Comparison of ENCODE assay signal across 23 mouse cellular contexts in the genomic region with DNA sequence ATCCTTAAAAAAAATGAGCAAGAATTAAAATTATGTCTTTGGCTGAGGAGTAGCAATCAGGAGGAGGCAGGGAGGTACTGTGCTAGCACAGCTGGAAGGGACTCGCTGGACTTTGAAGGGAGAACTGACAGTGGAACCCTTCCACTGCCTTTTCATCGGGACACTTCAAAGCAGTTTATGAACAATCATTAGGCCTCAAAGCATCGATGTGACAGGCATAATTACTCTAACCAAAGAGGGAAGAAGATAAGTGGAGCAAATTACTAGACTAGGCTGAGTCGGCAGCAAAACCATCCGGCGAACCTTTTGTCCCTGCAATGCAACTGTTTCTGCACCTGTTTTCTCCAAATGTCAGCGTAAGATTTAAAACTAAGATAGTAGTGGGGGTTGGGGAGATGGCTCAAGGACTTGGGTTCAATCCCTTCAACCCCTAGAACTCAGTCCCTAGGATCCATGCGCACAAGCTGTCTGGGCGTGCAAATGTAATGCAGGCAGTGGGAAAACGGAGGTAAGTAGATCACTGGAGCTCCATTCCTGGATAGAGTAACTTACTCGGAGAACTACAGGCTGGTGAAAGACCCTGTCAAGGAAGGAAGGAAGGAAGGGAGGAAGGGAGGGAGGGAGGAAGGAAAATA. TPM values are rescaled to one million over a fixed set of nuclear protein-coding genes. Genes with fewer than 3 reads are reported as not detected.
A peak's percentile ranks its signal among the peaks of the same experiment; 100 is the strongest.
DNase-seq lines count a peak whose midpoint lies in the region; ATAC-seq and TF ChIP-seq lines count a peak whose summit lies in the region.
"Had no signal": no experiment of that assay in that cellular context is flagged by ENCODE, and none has a peak within 500 bp of the region (broad histone marks: within the 10 kb centered on the region; RNA-seq: fewer than 3 reads in every experiment).

No protein-coding gene starts in this region.

- 30% methylated on average over 11 of the region's 11 CpGs for WGBS in forebrain, embryonic 13.5 days
- 56% methylated on average over 11 of the region's 11 CpGs for WGBS in forebrain, embryonic 10.5 days
- 32% methylated on average over 11 of the region's 11 CpGs for WGBS in forebrain, postnatal 0 days

- no peak overlapping the region for H3K9ac ChIP-seq in forebrain, embryonic 13.5 days
- H3K9ac ChIP-seq in forebrain, postnatal 0 days: no peak overlapping the region

- DNase-seq in forebrain, embryonic 10.5 days (ENCODE audit: extremely low spot score, low spot score): no peak
- peak; percentile 15 for DNase-seq in layer of hippocampus, adult 9-11 months
- no peak for DNase-seq in layer of hippocampus, adult 8-10 months (ENCODE audit: low spot score in 2 of 2)
- peak; percentile 41 for DNase-seq in forebrain, postnatal 0 days
- DNase-seq in thymus, postnatal 4 days: peak; percentile 25
- DNase-seq in spleen, adult 18-20 months: no peak
- DNase-seq: adrenal gland, postnatal 10 days; cerebellum, adult 11-12 months; cerebellum, postnatal 14 days; embryo, embryonic 11 days; gastrocnemius, postnatal 10 days; kidney, adult 2 months; kidney, postnatal 10 days; lung, adult 18-20 months; lung, postnatal 14 days had no signal

- no peak for TF ChIP-seq CTCF in forebrain, postnatal 0 days (IDR thresholded peaks at IDR 0.05; ENCODE audit: low read depth)

- 0 out of 2 replicates have a peak, but pooled peaks cover 6% of the 10 kb centered on the region for H3K4me1 ChIP-seq in forebrain, embryonic 13.5 days
- H3K4me1 ChIP-seq in forebrain, embryonic 10.5 days: peaks cover 11% of the 10 kb centered on the region
- H3K4me1 ChIP-seq in forebrain, postnatal 0 days (ENCODE audit: insufficient read depth): no peaks in the 10 kb centered on the region

- ATAC-seq in forebrain, embryonic 13.5 days: peak; percentile 74
- peak; percentile 74 for ATAC-seq in forebrain, postnatal 0 days
- ATAC-seq: activated CD4-positive, CD25-positive, alpha-beta regulatory T cell, adult 4 months; CD4-positive, CD25-positive, alpha-beta regulatory T cell, adult 4 months; hindbrain, postnatal 0 days had no signal

- H3K27me3 ChIP-seq in forebrain, embryonic 13.5 days: no peaks in the 10 kb centered on the region
- no peaks in the 10 kb centered on the region for H3K27me3 ChIP-seq in forebrain, embryonic 10.5 days (ENCODE audit: poor library complexity, severe bottlenecking)
- no peaks in the 10 kb centered on the region for H3K27me3 ChIP-seq in forebrain, postnatal 0 days (ENCODE audit: insufficient read depth, low read length)
- H3K27me3 ChIP-seq: heart, embryonic 15.5 days had no signal

- no peaks in the 10 kb centered on the region for H3K9me3 ChIP-seq in forebrain, embryonic 13.5 days (replicated peaks)
- H3K9me3 ChIP-seq in forebrain, embryonic 10.5 days: no peaks in the 10 kb centered on the region
- H3K9me3 ChIP-seq in forebrain, postnatal 0 days (ENCODE audit: low read length): no peaks in the 10 kb centered on the region
- H3K9me3 ChIP-seq: heart, embryonic 15.5 days; hindbrain, embryonic 10.5 days; limb, embryonic 10.5 days had no signal

- H3K4me3 ChIP-seq in forebrain, embryonic 13.5 days: no peak overlapping the region
- no peak overlapping the region for H3K4me3 ChIP-seq in forebrain, embryonic 10.5 days
- no peak overlapping the region for H3K4me3 ChIP-seq in forebrain, postnatal 0 days (ENCODE audit: low read depth, low read length)
- H3K4me3 ChIP-seq: heart, embryonic 15.5 days; hindbrain, embryonic 10.5 days; left cerebral cortex, adult 2 months; limb, embryonic 10.5 days had no signal

- H3K4me2 ChIP-seq in forebrain, embryonic 13.5 days: no peak overlapping the region
- H3K4me2 ChIP-seq in forebrain, postnatal 0 days (ENCODE audit: low read depth): no peak overlapping the region

- H3K36me3 ChIP-seq in forebrain, embryonic 13.5 days (ENCODE audit: poor library complexity, severe bottlenecking): no peaks in the 10 kb centered on the region
- no peaks in the 10 kb centered on the region for H3K36me3 ChIP-seq in forebrain, embryonic 10.5 days (replicated peaks)
- H3K36me3 ChIP-seq in forebrain, postnatal 0 days (ENCODE audit: insufficient read depth): no peaks in the 10 kb centered on the region
- H3K36me3 ChIP-seq: heart, embryonic 15.5 days; hindbrain, embryonic 10.5 days; limb, embryonic 10.5 days had no signal

- H3K27ac ChIP-seq in forebrain, embryonic 13.5 days: no peak overlapping the region
- H3K27ac ChIP-seq in forebrain, embryonic 10.5 days: no peak overlapping the region
- H3K27ac ChIP-seq in forebrain, postnatal 0 days (ENCODE audit: low read depth, low read length): peak overlapping the region; percentile 1; the same call in 1 of the 2 replicates
- H3K27ac ChIP-seq: hindbrain, embryonic 10.5 days; hindbrain, postnatal 0 days; left cerebral cortex, adult 2 months; limb, embryonic 10.5 days had no signal

RNA-seq across cellular contexts. Expression of a gene that starts 13.2 kb away (rescaled TPM):
- 213 and 246 TPM in 2 replicates for polyA plus RNA-seq in forebrain, embryonic 13.5 days (2015; fragmentation: Nextera tagmentation; extraction: Ambion mirVana)
- 214 and 230 TPM in 2 replicates for polyA plus RNA-seq in forebrain, embryonic 10.5 days (2016; fragmentation: Nextera tagmentation; extraction: Ambion mirVana)
- 100 to 1,000 TPM; 366 to 393 (median 386) TPM for total RNA-seq in layer of hippocampus, adult 8-10 months (2022)
- 166 and 195 TPM in 2 replicates for total RNA-seq in forebrain, postnatal 0 days (2014; rRNA removed)
- polyA plus RNA-seq in forebrain, postnatal 0 days (2015; fragmentation: Nextera tagmentation; extraction: Ambion mirVana): 205 and 209 TPM in 2 replicates

Comparison
In these comparisons a context has a peak if more than half of its experiments do, and no peak if none do; other contexts are left out.
1. DNase-seq: peak in layer of hippocampus, adult 9-11 months (single experiment), forebrain, postnatal 0 days (single experiment) and thymus, postnatal 4 days (single experiment); none in forebrain, embryonic 10.5 days (single experiment), layer of hippocampus, adult 8-10 months (0 of 2) and spleen, adult 18-20 months (0 of 2).